Mouse (Mus musculus): ENCODE measurements at regions not wholly inside any gene's neighbourhood (a gene's known extent, or its start where the extent isn't known, plus 50 kb on each side); places are given as distances from the start of the nearest gene placed in this dataset.

- TF ChIP-seq CTCF (IDR thresholded peaks at IDR 0.05; ENCODE audit: low read depth) (no peak), EP300 (IDR thresholded peaks at IDR 0.05; ENCODE audit: low read depth) (no peak)
These were observed 331.8 kb upstream of the Sox9 start for GRCm38 (mm10) chr11:112450227-112450626.
